Mouse (Mus musculus) large intestine, adult 2 months (tissue): ENCODE results near the gene Gnb2. TPM values are rescaled to one million over a fixed set of nuclear protein-coding genes. Genes with fewer than 3 reads are reported as not detected.

Experiments
- DNase-seq: peaks from one replicate; pipeline ENCODE4 v3.0.0-alpha.2; 2012; ENCODE audit warnings: low read depth, low spot score
- WGBS: fragments of 180-500 bp; shearing (Covaris S2); methylation state at CpG from one replicate; pipeline ENCODE4 v1.1.7; 2018; 5-methylcytosine and 5-hydroxymethylcytosine counted together
- polyA plus RNA-seq: library from polyadenylated mRNA; depleted of rRNA; stranded (reverse); fragments of >200 nt; gene quantifications from 2 replicates; pipeline ENCODE4 v1.2.3, GENCODE M21; 2012

Gene Gnb2
- polyA plus RNA-seq, 1 experiment: 1,025 TPM

- no peak for DNase-seq
- 74% methylated on average over 5 of the region's 5 CpGs for WGBS
Observed at GRCm38 (mm10) chr5:137541768-137542540, 8.6 kb upstream of the Gnb2 start.

- DNase-seq: no peak
- WGBS: 76% methylated on average over 6 of the region's 6 CpGs
Observed at GRCm38 (mm10) chr5:137540991-137541390, 7.7 kb upstream of the Gnb2 start.

GRCm38 (mm10) chr5:137539291-137539801, 6.0 kb upstream of the Gnb2 start:
- no peak for DNase-seq
- WGBS: 16% methylated on average over 7 of the region's 7 CpGs

- DNase-seq: no peak
- 73% methylated on average over 4 of the region's 4 CpGs for WGBS
Observed at GRCm38 (mm10) chr5:137537461-137537860, 4.2 kb upstream of the Gnb2 start.

- DNase-seq: no peak
- 43% methylated on average over 9 of the region's 9 CpGs for WGBS
Observed at GRCm38 (mm10) chr5:137535318-137535717, 2.0 kb upstream of the Gnb2 start.

- WGBS: 82% methylated on average over 3 of the region's 3 CpGs
- DNase-seq: no peak
Observed at GRCm38 (mm10) chr5:137534762-137535161, 1.5 kb upstream of the Gnb2 start.

- WGBS: under 1% methylated on average over 12 of the region's 12 CpGs
Observed at GRCm38 (mm10) chr5:137532808-137533116, 548 bp downstream of the Gnb2 start.

GRCm38 (mm10) chr5:137532131-137532807, 1.0 kb downstream of the Gnb2 start:
- DNase-seq: no peak
- 0% methylated on average over 19 of the region's 19 CpGs for WGBS

More at GRCm38 (mm10) chr5:137532808-137533116, 548 bp downstream of the Gnb2 start:
- DNase-seq: no peak

- under 1% methylated on average over 51 of the region's 51 CpGs for WGBS
Observed at GRCm38 (mm10) chr5:137531414-137532130, 1.7 kb downstream of the Gnb2 start.

GRCm38 (mm10) chr5:137530588-137531413, 2.5 kb downstream of the Gnb2 start:
- no peak for DNase-seq
- WGBS: under 1% methylated on average over 46 of the region's 46 CpGs

More at GRCm38 (mm10) chr5:137531414-137532130, 1.7 kb downstream of the Gnb2 start:
- DNase-seq: no peak

- DNase-seq: no peak
- WGBS: 76% methylated on average over 8 of the region's 8 CpGs
Observed at GRCm38 (mm10) chr5:137530075-137530474, 3.2 kb downstream of the Gnb2 start.

GRCm38 (mm10) chr5:137529221-137529995, 3.9 kb downstream of the Gnb2 start:
- DNase-seq: no peak
- 71% methylated on average over 15 of the region's 15 CpGs for WGBS

- DNase-seq: no peak
- WGBS: 76% methylated on average over 22 of the region's 22 CpGs
Observed at GRCm38 (mm10) chr5:137528247-137528968, 4.9 kb downstream of the Gnb2 start.

- WGBS: 81% methylated on average over 1 of the region's 1 CpGs
- no peak for DNase-seq
Observed at GRCm38 (mm10) chr5:137527413-137527812, 5.9 kb downstream of the Gnb2 start.

GRCm38 (mm10) chr5:137526192-137526936, 6.9 kb downstream of the Gnb2 start:
- DNase-seq: no peak
- WGBS: 41% methylated on average over 16 of the region's 16 CpGs

- no peak for DNase-seq
- 79% methylated on average over 16 of the region's 16 CpGs for WGBS
Observed at GRCm38 (mm10) chr5:137525511-137525910, 7.8 kb downstream of the Gnb2 start.

- no peak for DNase-seq
- 82% methylated on average over 13 of the region's 13 CpGs for WGBS
Observed at GRCm38 (mm10) chr5:137524671-137525070, 8.6 kb downstream of the Gnb2 start.

GRCm38 (mm10) chr5:137524251-137524515, 9.1 kb downstream of the Gnb2 start:
- 87% methylated on average over 8 of the region's 8 CpGs for WGBS
- DNase-seq: no peak
